Mouse (Mus musculus): ENCODE data around the gene Rcc1l.

GRCm38 (mm10) chr5:134100232-134100771 is 76.3 kb downstream of the Rcc1l start:
- no peak for TF ChIP-seq ZC3H11A (IDR thresholded peaks at IDR 0.05; ENCODE audit: borderline replicate concordance, low read depth, low read length)
- no peak for TF ChIP-seq CHD2 (IDR thresholded peaks at IDR 0.05; ENCODE audit: low read depth, low read length)
- TF ChIP-seq MAFK (IDR thresholded peaks at IDR 0.05; ENCODE audit: insufficient read depth, low read depth, low read length) = no peak
- TF ChIP-seq HCFC1 (IDR thresholded peaks at IDR 0.05; ENCODE audit: borderline replicate concordance, insufficient read depth, low read length) = no peak
- TF ChIP-seq ZNF384 (IDR thresholded peaks at IDR 0.05; ENCODE audit: low read depth, low read length) = no peak
